Mouse (Mus musculus) thymus, postnatal 25 days (tissue): ENCODE data around the gene Slc25a21.
"Not testable (repeated sequence)": the region's sequence is repeated elsewhere in the genome, so short reads cannot be mapped to it uniquely, and the experiment has no call there.

Source experiments
- DNase-seq: peaks from one replicate; pipeline ENCODE4 v3.0.0; 2022

Gene Slc25a21

DNA sequence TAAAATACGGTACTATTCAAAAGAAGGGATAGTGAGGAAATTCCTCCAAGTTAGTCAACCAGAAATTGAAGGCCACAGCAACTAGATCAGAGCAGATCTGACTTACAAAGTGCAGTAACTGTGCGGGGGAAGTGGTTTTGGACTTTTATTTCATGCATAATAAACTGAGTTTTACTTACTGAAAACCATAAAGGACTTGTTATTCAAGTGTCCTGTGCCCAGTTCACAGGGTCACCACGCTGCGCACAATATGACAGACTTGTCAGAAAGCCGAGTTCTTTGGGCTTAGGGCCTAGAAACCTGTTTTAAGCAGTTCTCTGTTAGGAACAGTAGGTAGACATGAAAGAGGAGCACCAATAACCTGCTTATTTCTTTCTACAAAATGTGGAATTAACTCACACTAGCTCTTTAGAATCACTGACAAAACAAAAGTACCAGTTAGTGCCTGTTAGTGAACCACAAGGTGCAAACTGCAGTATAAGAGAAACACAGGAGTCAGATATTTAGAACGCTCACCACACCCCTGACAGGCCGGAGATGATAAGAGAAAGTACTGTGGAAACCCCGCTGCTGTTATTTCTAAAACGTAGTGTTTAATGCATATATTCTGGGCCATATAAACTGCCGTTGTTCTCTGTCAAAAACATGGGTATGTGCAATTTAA is at the start of gene Slc25a21:
Slc25a21 (minus strand) TSS at position 110 of the 664 bp plus-strand sequence.
- DNase-seq, result no peak

DNA sequence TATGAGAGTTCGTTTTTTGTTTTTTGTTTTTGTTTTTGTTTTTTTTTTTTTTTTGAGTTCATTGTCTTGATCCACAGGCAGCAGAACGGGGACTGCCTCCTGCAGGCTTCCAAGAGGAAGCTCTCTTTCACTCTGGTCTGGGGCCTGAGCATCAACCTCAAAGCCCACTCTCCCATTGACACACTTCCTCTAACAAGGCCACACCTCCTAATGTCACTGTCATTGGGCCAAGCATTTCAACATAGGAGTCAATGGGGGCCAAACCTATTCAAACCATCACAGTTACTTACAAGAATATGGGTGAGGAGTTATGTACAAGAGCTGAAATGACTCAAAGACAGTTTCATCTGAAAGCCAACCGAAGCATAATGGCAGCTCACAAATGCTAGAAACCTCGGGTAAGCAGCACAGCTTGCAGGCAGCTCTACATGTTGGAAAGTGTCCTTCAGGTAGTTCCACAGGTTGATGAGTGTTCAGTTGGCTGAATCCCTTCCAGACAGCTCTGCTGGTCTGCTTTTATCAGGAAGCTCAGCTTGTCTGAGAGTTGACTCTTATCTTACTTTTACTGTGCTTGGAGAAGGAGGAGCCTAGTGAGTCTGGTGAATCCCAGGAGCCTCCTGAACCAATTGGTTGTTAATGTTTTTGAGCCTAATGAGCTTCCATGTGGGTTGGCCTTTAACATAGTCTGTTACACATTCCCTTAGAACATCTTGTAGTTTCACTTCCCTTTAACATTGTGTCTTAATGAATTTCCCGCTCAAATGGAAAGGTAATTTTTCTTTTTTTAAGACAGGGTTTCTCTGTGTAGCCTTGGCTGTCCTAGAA is 46.6 kb upstream of the Slc25a21 start:
- no peak for DNase-seq

DNA sequence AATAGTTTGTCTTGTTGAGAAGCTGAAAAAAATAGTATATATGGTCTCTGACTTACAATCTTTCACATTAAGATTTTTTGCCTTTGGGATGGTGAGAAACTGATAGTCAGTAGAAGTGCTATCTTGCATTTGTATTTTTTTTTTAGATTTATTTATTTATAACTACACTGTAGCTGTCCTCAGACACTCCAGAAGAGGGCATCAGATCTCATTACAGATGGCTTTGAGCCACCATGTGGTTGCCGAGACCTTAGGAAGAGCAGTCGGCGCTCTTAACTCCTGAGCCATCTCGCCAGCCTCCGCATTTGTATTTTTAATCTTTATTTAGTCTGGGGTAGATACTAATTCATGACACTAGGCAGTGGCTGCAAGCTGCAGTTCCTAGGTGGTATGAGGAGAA is 36.1 kb upstream of the Slc25a21 start:
- DNase-seq, result no peak

DNA sequence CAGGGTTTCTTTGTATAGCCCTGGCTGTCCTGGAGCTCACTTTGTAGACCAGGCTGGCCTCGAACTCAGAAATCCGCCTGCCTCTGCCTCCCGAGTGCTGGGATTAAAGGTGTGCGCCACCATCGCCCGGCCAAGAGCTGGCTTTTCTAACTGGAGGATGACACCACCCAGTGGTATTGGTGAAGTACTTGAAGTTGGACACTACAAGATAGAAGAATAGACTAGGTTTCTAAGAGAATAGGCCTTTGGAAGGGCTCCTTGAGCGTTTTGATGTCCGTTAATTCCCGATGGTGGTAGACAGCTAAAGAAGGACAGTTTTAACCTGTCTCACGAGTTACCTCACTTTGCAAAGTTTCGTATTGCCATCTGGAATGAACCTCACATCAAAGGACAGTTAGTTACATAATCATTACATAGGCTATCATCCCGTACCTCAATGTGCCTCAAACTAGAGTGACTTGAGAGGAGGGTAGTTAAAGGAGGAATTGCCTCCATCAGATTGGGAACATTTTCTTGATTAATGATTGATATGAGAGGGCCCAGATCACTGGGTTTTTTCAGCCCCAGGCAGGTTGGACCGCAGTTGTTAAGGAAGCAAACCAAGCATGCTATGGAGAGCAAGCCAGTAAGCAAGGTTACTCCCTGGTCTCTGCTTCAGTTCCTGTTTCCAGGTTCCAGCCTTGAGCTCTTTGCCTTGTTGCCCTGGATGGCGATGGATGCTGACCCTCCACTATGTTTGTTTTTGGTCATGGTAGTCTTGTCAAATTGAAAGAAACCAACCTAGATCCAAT is 34.0 kb upstream of the Slc25a21 start:
- DNase-seq, result peak; percentile 22

DNA sequence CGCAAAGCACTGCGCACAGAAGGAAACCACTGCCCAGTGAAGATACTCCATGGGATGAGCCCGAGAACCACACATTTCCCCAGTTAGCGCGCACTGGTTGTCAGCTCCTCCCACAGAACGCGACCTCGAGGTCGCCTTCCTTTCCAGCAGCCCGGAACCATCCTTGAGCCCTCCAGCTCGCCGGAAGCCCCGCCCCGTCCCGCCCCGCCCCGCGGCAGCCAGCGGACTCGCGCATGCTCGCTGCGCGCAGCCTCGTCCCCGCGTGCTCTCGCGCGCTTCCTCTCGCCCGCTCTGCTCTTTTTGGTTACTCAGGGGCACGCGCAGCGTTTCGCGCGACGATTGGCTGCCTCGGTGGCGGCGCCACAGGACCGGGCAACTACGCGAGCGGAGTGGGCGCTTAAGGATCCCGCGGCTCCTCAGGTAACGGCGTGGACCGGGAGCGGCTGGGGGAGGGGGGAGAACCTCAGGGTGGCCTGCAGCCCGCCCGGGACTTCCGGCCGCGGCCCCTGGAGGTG is 33.0 kb upstream of the Slc25a21 start, which contains the start of the genes Prps1l3 and Mipol1:
Prps1l3 (plus strand) TSS at position 221 of the 515 bp plus-strand sequence.
Mipol1 (plus strand) TSS at position 236 of the 515 bp plus-strand sequence.
- peak; percentile 88 for DNase-seq

DNA sequence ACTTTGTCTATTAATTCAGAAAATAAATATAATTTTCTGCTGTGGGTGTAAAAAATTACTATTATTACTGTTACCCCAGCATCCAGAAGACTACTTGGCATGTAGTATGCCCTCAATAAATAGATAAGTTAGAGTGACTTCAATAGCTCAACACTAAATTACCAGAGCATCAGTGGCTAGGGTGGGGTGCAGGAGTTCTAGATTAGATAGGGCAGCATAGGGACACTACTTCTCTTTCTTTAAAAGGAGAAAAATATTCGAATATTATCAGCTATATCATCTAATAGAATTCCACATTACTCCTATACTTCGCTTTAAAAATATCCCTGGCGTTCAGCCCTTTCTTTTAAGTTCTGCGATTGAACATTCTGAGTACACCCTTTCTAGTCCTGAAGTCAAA is 32.4 kb upstream of the Slc25a21 start:
- DNase-seq, result no peak

DNA sequence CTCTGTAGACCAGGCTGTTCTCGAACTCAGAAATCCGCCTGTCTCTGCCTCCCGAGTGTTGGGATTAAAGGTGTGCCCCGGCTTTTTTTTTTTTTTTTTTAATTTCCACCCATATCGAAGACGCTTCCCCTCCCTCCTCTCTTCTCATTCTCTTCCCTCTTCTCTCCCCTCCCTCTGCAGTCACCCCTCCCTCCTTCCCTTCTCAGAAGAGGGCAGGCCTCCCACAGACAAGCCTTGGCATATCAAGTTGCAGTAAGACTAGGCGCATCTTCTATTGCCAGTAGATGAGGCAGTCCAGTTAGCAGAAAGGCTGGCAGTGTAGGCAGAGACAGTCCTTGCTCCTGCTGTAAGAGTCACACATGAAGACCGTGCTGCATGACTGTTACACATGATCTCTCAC is 30.5 kb upstream of the Slc25a21 start:
- no peak for DNase-seq

DNA sequence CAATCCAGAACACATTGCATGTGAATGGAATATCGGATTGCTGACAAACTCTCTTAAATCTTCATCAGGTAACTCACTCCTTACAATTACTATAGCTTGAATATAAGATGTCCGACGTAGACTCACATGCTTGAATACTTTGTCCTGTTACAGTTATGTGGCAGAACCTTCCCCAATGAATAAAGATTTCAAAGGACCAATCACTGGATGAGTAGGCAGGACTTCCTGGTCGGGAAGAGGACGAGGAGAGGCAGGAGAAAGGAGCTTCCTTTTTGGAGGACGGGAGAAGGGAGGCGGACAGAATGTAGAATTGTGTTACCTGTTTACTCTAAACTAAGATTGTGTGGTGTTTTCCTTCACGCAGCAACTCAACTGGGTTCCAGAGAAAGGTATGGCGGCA is 29.1 kb upstream of the Slc25a21 start:
- DNase-seq, result no peak

DNA sequence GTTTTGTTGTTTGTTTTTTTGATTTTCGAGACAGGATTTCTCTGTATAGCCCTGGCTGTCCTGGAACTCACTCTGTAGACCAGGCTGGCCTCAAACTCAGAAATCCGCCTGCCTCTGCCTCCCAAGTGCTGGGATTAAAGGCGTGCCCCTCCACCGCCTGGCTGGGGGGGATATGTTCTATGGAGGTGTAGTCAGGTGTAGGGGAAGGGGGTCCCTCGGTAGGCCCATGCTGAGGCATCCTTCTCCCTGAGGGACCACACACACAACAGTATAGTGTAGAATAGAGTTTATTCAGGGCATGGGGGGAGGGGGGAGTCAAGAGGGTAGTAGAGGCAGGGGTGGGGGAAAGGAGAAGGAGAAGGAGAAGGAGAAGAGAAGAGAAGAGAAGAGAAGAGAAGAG is 15.2 kb upstream of the Slc25a21 start:
- DNase-seq, result not testable (repeated sequence)

DNA sequence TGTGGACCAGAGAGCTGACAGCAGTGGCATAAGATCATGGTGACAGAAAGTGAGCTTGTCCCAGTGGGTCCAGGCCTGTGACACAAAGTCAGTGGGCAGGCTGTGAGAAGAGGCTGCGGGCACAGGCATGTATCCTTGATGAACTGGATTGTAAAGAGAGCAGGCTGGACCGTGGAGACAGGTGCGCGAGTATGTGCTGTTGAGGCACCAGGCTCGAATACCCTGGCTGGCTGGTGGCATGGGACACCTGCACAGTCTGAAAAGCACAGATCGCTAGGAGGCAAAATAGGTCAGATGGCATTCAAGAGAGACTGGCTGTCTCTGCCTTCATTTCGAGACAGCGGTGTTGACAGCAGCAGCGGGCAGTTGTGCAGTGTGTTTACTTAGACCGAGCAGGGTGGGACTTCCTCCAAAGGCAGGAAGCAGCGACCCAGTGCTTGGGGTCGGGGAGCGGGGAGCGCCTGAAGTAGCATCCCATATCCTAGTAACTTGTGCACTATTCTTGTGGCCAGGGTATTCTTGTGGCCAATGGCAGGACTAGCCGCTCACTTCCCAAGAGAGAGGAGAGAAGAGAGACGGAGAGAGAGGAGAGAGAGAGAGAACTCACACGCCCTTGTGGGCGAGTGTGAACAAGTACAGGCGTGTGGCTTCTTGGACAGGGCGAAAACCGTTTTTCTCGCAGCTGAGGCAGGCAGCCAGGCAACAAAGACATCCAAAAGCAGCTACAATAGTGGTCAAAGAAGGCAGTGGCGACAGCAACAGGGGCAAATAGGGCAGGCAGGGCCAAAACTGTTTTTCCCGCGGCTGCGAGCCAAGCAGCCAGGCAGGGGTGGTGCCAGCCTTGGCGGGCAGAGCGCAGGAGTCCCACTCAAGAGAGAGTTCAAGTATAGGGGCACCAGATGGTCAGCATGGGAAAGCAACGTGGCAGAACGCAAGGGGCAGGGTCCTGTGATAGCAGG is 14.4 kb upstream of the Slc25a21 start:
- DNase-seq, result peak; percentile 70

DNA sequence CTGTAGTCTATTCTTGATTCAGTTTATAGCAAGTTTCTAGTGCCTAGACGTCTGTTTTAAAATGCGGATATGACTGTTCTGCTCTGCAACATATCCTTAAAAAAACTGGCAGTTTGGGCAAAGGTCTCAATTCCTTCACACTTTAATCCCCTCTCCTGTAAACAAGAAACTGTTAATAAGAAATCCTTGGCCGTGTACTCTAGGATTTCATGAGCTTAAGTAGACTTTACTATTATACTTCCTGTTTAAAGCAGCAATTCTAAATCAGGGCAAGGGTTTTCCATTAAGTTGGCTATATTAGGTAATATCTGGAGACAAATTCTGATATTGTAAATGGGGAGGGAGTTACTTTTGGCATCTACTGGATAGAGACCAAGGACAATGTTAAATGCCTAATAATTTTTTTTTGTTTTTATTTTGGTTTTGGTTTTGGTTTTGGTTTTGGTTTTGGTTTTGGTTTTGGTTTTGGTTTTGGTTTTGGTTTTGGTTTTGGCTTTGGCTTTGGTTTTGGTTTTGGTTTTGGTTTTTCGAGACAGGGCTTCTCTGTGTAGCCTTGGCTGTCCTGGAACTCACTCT is 7.1 kb upstream of the Slc25a21 start:
- DNase-seq, result no peak

DNA sequence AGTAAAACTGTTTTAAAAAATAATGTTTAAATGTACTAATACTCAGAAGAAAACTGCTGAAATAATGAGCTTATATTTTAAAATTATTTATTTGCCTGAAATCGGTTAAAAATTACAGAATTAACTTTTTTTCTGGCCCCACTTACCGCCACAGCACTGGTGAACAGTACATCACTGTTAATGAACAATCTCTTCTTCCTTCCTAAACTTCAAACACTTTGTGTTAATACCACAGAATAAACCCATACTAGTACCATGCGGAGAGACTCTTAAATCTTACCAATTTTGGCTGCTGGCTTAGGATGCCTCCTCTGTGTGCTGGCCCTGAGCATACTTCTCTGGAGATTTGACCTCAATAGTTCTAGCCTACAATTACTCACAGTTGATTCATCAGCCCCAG is 4.6 kb upstream of the Slc25a21 start:
- no peak for DNase-seq

DNA sequence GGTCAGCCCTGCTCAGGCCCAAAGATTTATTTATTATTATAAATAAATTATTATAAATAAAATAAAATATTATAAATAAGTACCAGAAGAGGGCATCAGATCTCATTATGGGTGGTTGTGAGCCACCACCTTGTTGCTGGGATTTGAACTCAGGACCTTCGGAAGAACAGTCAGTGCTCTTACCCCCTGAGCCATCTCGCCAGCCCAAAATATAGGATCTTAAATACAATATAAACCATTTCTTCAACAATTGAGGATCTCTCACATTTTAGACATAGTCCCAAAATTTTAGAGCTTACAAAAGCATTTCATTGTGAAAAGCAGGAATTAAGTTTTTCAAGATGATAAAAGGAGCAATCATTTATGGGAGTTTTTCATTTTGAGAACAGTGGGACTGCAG is 2.2 kb upstream of the Slc25a21 start:
- no peak for DNase-seq

DNA sequence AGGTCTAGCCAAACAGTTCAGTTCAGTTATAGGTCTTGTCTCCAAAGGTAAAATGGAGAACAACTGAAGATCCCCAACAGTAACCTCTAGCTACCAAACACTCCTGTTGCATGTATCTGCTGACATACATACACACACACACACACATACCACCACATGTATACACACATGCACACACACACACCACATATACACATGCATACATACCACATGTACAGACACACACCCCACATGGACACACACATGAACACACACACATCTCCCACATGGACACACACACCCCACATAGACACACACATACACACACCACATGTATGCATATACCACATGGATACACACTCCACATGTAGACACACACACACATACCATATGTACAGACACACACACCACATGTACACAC is 997 bp upstream of the Slc25a21 start:
- DNase-seq, result no peak

DNA sequence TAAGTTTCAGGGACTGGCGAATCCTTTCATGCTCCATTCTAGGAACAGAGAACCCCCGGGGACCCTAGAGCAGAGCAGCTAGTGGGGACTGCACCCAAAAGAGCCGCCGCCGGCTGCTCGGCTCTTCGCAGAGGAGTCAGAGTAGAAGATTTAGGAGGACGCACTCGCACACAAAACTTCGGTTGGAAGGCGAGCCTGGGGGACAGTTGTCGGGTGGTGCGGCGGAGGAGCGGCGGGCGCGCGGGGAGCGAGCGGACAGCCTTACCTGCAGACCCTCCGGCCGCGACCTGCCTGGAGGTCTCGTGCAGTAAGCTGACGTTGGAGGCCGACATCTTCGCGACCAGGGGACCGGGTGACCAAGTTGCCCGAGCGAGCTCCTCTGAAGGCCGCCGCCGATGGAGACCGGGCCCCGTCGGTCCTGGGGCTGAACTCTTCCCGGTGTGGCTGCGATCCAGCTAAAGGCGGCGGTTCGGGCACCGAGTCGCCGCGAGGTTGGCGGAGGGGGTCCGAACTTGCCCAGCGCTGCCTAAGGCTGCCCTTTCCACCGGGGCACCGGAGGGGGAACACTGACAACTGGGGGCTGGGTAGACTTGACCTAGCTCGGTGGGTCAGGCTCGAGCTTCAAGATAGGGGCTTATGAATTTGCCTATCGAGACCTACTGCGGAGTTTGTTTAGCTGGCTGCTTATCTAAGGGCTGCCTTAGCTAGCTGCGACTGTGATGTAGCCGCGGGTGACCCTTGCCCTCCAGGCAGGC is 487 bp downstream of the Slc25a21 start:
- peak; percentile 1 for DNase-seq

DNA sequence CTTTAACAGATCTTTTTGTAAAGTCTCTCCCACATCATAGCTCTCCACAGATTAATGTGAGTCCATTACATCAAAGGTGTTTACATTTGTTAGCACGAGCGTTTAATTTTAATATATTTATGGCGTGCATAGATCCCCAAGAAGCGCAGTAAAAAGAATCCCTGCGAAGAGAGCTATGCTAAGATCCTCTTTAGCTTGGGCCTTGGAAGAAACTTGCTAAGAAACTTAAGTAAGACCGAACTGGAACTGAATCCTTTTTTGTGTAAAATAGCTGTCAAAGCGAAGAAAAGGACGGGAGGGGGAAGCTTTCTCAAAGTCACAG is 1.0 kb downstream of the Slc25a21 start:
- DNase-seq, result no peak

DNA sequence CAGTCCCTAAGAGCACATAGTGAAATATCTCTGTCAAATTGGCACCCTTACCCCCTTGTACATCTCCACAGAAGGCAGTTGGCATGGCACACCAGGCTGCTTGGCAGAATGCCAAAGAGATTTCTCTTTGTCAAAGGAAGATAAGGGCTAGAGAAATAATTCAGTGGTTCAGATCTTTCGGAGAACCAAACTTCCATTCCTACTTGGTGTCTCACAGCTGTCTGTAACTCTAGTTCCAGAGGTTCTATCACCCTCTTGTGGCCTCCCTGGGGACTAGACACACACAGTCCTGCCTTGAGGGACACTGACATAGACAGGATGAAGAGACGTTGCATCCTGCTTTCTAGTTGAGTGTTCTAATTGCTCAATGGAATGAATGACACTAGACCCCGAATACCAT is 2.7 kb downstream of the Slc25a21 start:
- peak; percentile 1 for DNase-seq

DNA sequence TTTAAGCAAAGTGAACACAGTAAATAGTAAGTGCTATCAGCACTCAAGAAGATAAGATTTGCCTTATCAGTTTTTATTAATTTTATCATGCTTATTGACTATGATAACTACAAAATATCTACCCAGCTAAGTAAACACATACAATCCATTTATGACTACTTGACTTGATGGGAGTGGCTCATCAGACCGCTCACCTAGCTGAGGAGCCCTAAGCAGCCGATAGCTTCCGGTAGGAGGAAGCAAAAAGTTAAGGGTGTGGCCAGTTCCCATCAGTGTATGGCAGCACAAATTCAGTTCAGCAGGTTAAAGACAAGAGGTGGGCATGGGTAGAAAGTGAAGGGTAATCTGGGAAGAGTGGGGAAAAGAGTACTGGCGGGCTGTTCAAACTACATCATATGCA is 10.2 kb downstream of the Slc25a21 start:
- DNase-seq, result no peak

DNA sequence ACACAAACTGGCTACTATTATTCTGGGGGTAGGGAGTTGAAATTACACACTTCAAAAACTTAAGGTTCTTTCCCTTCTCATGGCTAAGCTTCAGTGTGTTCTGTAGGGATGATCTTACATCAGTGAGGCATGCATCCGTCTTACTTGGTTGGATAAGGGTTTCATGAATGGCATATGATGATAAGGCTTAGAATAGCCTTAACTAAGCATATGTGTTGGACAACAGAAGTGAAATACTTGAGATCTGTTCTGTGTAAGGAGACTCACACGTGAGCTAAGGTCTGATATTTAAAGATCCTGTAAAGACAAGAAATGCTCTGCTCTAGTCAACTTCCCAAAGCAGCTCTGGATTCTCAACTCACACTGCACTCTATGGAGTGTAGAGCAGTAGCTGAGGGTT is 11.1 kb downstream of the Slc25a21 start:
- no peak for DNase-seq

DNA sequence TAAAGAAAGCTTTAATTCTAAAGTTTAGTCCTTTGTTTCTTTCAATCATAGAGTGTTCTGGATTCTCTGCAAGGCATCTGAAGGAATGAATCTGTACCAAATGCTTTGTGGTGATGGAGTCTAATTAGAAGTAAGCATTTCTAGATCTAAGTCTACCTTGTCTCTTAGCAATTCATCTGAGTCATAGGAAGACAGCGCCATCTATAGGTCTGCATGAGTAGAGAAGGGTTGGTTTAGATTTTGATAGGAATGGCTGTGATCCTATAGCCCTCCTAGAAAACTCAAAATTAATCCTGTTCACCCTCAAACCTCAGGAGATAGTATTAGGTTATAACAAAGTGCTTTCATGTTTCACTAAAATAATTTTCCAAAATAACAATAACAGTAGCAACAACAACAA is 11.8 kb downstream of the Slc25a21 start:
- no peak for DNase-seq
